Mouse (Mus musculus) adrenal gland (tissue): ENCODE data around the gene G530012D18Rik.
"Not testable (repeated sequence)": the region's sequence is repeated elsewhere in the genome, so short reads cannot be mapped to it uniquely, and the experiment has no call there.

Source experiments
- intact Hi-C: fragments of 180-260 bp; cut with DNase I; formaldehyde crosslinking; loops from one replicate; pipeline ENCODE4 v1.15.1; 2025

Gene G530012D18Rik

DNA sequence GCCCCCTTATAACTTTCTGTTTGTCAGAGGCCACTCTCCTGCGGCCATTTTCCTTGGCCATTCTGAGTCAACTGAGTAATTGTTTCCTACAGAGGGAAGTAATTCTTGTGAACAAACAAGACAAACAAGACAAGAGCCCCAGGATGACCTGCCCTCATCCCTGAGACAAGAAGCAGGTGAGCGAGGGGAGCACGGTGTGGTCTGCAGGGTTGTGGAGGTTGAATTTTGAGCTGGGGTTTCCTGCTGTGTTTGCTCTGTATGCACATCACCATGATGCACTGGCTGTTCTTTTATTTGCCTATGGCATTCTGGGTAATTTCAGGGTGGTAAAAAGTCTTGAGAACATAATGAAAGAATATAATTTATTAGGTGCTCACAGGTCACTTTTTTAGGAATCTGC, 39.6 kb downstream of the G530012D18Rik start:
- intact Hi-C loops: not testable (repeated sequence)

DNA sequence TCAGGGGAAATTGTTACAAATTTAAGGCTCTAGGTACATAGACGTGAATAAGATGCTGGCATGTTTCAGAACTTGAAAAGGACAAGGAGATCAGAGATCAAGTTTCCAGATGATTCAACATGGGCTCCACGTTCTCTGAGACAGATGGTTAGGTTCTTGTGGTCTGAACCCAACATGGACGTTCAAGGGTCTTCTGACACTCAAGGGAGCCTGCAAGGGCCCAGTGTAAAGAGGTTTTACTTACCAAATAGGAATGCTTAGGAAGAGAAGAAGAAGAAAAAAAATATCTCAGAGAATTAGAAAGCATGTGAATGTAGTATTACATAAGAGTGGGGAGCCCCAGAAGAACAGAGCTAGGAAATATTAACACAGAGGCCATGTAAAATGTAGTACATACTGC, 40.3 kb downstream of the G530012D18Rik start:
- intact Hi-C loops: not testable (repeated sequence)

DNA sequence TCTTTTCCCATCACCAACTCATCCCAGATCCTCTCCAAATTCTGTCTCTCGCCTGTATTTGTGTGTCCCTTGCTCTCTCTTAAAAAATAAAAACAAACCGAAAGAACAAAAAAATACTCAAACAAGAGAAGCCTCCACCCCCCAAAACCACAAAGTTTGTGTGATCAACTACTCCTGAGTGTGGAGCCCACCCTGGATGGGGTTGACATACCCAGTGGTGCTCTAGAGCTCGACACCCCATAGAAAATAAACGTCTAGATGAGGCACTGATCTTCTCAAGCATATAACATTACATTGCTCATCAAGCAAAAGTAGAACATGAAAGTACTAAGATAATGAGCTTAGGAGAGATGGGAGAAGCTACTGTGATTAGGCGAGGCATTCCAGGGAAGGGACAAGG, 41.7 kb downstream of the G530012D18Rik start:
- intact Hi-C loops: not testable (repeated sequence)

DNA sequence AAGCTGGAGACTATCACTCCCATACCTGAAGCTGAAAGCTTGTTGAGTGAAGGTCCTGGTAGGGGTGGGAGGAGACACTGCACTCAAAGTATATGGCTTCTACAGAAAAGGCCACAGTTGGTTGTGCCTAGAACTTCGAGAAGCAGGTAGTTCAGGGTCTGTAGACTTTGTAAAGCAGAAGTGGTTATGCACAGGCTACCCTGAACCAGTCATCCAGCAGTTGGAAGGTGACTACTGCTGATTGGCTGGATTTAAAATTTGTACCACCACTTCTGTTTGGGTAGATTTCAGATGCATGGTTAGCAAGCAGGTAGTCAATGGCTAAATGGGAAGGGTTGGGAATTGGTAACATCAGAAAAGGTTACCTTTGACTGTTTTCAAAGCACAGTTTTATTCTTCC, 43.2 kb downstream of the G530012D18Rik start:
- intact Hi-C loops: not testable (repeated sequence)
